Mouse (Mus musculus) C2C12 (cell line): Measurements from ENCODE around the gene Gm49711. TPM values are rescaled to one million over a fixed set of nuclear protein-coding genes. Genes with fewer than 3 reads are reported as not detected.

Experiments
- H3K27me3 ChIP-seq: one replicate; pipeline ENCODE4 v1.6.1; 2011; ENCODE audit not compliant: control insufficient read depth, insufficient read depth, insufficient read length
- H3K36me3 ChIP-seq: one replicate; pipeline ENCODE4 v1.6.1; 2011; ENCODE audit not compliant: control insufficient read depth, insufficient read depth
- H3K4me3 ChIP-seq: one replicate; pipeline ENCODE4 v1.5.1; 2011; ENCODE audit warnings: mild to moderate bottlenecking, control low read depth; ENCODE audit not compliant: poor library complexity, insufficient read depth, severe bottlenecking
- H3K79me2 ChIP-seq: one replicate; pipeline ENCODE4 v1.6.1; 2011; ENCODE audit not compliant: control insufficient read depth, insufficient read depth
- H3K79me3 ChIP-seq: one replicate; pipeline ENCODE4 v1.6.1; 2011; ENCODE audit warnings: low read depth, control low read depth
- H3ac ChIP-seq: one replicate; pipeline ENCODE3; 2011; ENCODE audit warnings: low read depth; ENCODE audit not compliant: control insufficient read depth, insufficient read length
- CEBPB ChIP-seq: IDR thresholded peaks from one replicate; pipeline ENCODE4 v1.6.1; 2011; ENCODE audit warnings: low read depth, mild to moderate bottlenecking, control low read depth, moderate library complexity
- CTCF ChIP-seq: IDR thresholded peaks from one replicate; pipeline ENCODE4 v1.5.1; 2011; ENCODE audit not compliant: control insufficient read depth, insufficient read depth, insufficient read length
- FOSL1 ChIP-seq: IDR thresholded peaks from one replicate; pipeline ENCODE4 v1.8.0; 2011; ENCODE audit warnings: mild to moderate bottlenecking, low read length; ENCODE audit not compliant: poor library complexity, insufficient read depth, severe bottlenecking
- MAX ChIP-seq: IDR thresholded peaks from one replicate; pipeline ENCODE4 v1.6.1; 2011; ENCODE audit warnings: mild to moderate bottlenecking, control low read depth
- MYOD1 ChIP-seq: IDR thresholded peaks from one replicate; pipeline ENCODE4 v1.6.1; 2011; ENCODE audit warnings: low read depth; ENCODE audit not compliant: control insufficient read depth, insufficient read length
- MYOG ChIP-seq: IDR thresholded peaks from one replicate; pipeline ENCODE4 v1.6.1; 2011; ENCODE audit not compliant: control insufficient read depth, insufficient read length; ENCODE audit errors: extremely low read depth
- USF1 ChIP-seq: IDR thresholded peaks from one replicate; pipeline ENCODE4 v1.6.1; 2011; ENCODE audit warnings: low read depth, mild to moderate bottlenecking, control low read depth, moderate library complexity
- polyA plus RNA-seq: library from polyadenylated mRNA; unstranded; fragments of >200 nt; fragmentation: generic; extraction: Trizol; gene quantifications from one replicate; pipeline ENCODE4 v1.2.1, GENCODE M21; 2012; ENCODE audit warnings: missing spikeins

Gene Gm49711
- polyA plus RNA-seq, 1 experiment = 0.09 TPM

DNA sequence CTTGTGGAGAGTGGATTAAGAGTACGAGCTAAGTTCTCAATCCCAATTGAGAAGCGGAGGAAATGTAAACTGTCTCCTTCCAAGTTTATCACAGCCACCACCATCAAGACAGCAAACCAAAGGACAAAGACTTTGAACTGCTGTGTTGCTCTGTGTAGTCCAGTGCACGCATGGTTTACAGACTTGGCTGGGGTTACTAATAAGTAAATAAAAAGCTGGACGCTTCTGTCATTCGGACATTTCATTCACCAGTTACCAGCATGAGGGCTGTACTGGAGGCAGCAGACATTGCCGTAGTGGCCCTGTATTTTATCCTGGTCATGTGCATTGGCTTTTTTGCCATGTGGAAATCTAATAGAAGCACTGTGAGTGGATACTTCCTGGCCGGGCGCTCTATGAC, 18.7 kb downstream of the Gm49711 start:
- no peaks in the 10 kb centered on the region for H3K27me3 ChIP-seq
- H3ac ChIP-seq = no peak overlapping the region
- no peak overlapping the region for H3K4me3 ChIP-seq
- H3K36me3 ChIP-seq = peaks cover 86% of the 10 kb centered on the region
- H3K79me3 ChIP-seq = peaks cover 98% of the 10 kb centered on the region
- H3K79me2 ChIP-seq = peaks cover 100% of the 10 kb centered on the region
- TF ChIP-seq MAX = no peak
- TF ChIP-seq CEBPB = no peak
- no peak for TF ChIP-seq USF1
- TF ChIP-seq MYOG = no peak
- TF ChIP-seq CTCF = no peak
- TF ChIP-seq MYOD1 = no peak
- TF ChIP-seq FOSL1 = no peak

DNA sequence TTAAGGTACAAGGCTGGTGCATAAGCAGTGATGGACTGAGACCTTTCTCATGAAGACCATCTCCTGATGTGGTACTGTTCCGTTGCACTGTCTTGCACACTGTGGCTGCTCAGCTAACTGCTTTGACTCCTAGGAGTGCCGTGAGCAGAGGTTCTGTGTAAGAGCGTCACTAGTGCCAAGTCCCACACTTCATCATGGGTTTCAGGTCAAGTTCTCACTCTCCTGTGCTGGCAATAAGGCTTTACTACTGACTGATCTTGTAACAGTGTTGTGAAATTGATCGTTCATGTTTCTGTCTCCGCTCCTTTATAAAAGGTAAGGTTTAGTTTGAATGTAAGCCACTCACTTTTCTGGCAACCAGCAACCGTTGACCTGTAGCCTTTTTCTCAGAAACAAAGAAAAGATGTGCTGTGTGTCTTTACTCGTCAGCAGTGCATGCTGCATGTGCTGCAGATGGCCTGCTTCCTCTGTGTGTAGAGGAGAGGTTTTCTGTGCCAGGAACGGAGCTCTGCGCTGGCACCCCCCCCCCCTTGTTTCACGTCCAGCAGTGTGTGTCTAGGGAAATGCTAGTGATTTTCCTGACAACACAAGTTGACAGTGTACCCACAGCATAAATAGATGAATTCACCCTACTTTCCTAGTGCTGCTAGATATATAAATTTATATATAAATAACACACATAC, 25.8 kb downstream of the Gm49711 start:
- H3K36me3 ChIP-seq = peaks cover 64% of the 10 kb centered on the region
- no peak overlapping the region for H3ac ChIP-seq
- peaks cover 93% of the 10 kb centered on the region for H3K79me3 ChIP-seq
- H3K27me3 ChIP-seq = no peaks in the 10 kb centered on the region
- no peak for TF ChIP-seq MYOG
- TF ChIP-seq CTCF = no peak
- TF ChIP-seq USF1 = no peak
- no peak for TF ChIP-seq MYOD1
- TF ChIP-seq MAX = no peak
- H3K4me3 ChIP-seq = no peak overlapping the region
- peaks cover 100% of the 10 kb centered on the region for H3K79me2 ChIP-seq

DNA sequence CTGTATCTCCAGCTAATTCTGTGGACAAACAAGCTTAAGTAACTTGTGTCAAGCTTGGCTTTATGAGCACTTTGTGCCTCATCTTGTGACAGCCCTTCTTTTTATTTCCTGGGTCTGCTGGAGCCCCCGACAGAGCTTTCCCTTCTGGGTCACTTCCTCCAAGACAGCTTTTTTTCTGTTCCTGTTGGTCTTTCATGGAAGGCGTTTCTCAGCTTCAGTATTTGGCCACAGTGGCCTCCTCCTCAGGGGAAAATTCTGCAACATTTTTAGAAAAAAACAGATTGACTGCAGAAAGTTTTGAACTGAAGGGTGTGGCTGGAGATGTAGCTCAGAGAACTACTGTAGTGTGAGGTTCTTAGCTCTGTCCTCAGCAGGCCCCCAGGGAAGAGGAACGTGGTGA, 31.1 kb downstream of the Gm49711 start:
- Histone ChIP-seq H3ac (no peak overlapping the region), H3K27me3 (no peaks in the 10 kb centered on the region), H3K36me3 (peaks cover 29% of the 10 kb centered on the region), H3K79me3 (peaks cover 70% of the 10 kb centered on the region), H3K79me2 (peaks cover 99% of the 10 kb centered on the region), H3K4me3 (no peak overlapping the region)
- no peak for TF ChIP-seq CEBPB
- TF ChIP-seq CTCF = no peak
- no peak for TF ChIP-seq MYOG
- no peak for TF ChIP-seq FOSL1
- TF ChIP-seq USF1 = no peak
- TF ChIP-seq MAX = no peak
- TF ChIP-seq MYOD1 = no peak

DNA sequence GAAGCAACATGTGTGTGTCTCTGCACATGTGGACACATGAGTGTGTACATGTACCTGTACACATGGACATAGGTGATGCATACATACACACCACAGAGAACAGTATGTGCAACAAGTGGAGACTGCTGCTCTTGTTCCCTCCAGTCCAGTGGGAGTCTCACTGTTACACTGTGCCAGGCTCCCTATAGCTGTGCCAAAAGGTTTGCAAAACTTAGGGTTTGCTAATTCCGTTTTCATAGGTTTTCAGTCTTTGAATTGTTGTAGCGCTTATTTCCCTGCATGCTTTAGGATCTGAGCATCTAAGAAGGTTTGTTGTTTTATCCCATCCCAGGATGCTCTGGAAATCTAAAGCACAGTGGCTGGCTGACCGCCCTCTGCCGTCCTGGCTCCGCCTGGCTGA, 33.8 kb downstream of the Gm49711 start:
- TF ChIP-seq FOSL1 = no peak
- TF ChIP-seq CEBPB = no peak
- TF ChIP-seq MAX = no peak
- TF ChIP-seq USF1 = no peak
- no peak for TF ChIP-seq MYOD1
- TF ChIP-seq MYOG = no peak
- TF ChIP-seq CTCF = no peak
- H3K79me3 ChIP-seq = peaks cover 50% of the 10 kb centered on the region
- peaks cover 99% of the 10 kb centered on the region for H3K79me2 ChIP-seq
- H3K36me3 ChIP-seq = peaks cover 35% of the 10 kb centered on the region
- H3ac ChIP-seq = no peak overlapping the region
- H3K27me3 ChIP-seq = no peaks in the 10 kb centered on the region
- no peak overlapping the region for H3K4me3 ChIP-seq

DNA sequence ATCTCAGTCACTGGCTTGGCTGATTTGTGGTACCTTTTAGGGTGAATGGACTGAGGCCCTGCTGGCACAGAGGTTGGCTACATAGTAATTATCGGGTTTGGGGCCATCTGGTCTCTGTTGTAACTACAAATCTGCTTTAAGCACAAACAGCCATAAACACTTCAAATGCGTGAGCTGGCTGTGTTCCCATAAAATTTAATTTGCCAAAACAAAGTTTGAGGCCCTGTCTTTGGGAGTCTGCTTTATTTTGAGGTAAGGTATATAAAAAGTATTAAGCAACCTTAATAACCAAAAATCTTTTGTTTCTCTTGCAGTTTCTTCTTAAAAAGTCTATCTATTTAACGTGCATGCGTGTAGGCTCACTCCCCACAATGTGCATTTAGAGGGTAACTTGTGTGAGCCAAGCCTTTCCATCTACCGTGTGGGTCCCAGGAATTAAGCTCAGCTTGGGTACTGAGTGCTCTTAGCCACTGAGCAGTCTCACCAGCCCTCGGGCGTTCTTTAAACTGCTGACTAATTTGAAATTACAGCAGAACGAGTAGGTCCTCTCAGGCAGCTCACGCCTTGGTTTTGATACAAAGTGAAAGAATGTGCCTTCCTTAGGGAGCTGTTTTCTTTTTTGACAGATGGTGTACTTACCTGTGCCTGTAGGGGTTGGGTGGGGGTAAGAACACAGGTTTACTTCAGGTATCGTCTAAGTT, 40.4 kb downstream of the Gm49711 start:
- Histone ChIP-seq H3K27me3 (no peaks in the 10 kb centered on the region), H3K79me2 (peaks cover 99% of the 10 kb centered on the region), H3K4me3 (no peak overlapping the region), H3K79me3 (peaks cover 37% of the 10 kb centered on the region), H3K36me3 (peaks cover 79% of the 10 kb centered on the region), H3ac (no peak overlapping the region)
- no peak for TF ChIP-seq CEBPB
- no peak for TF ChIP-seq MYOD1
- TF ChIP-seq USF1 = no peak
- TF ChIP-seq FOSL1 = no peak

DNA sequence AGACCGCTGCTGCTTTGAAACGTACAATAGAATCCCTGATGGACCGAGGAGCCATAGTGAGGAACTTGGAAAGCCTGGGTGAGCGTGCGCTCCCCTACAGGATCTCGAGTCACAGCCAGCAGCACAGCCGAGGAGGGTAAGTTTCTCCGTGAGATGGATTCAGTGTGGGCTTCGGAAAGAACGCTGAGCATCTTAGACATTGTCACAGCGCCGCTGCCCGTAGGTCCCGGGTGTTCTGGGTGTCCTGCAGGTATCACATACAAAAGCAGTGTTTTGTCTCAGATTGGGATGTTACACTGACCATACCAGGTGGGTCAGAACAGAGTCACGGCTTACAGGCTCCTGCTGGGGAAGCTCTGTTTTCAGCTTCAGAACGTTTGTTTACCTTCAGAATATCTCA, 41.5 kb downstream of the Gm49711 start:
- Histone ChIP-seq H3K36me3 (peaks cover 73% of the 10 kb centered on the region), H3K27me3 (no peaks in the 10 kb centered on the region), H3ac (no peak overlapping the region), H3K79me2 (peaks cover 100% of the 10 kb centered on the region), H3K79me3 (peaks cover 46% of the 10 kb centered on the region), H3K4me3 (no peak overlapping the region)
- no peak for TF ChIP-seq MAX
- no peak for TF ChIP-seq FOSL1
- TF ChIP-seq MYOD1 = no peak
- no peak for TF ChIP-seq USF1
- no peak for TF ChIP-seq CEBPB
- TF ChIP-seq MYOG = no peak
- TF ChIP-seq CTCF = no peak
